Mouse (Mus musculus) myocyte (in vitro differentiated cells): Measurements from ENCODE around the gene Sdk1.

ENCODE experiments used
- CEBPB ChIP-seq: IDR thresholded peaks from 2 replicates; pipeline ENCODE4 v1.6.1; 2011; ENCODE audit warnings: mild to moderate bottlenecking, moderate library complexity; ENCODE audit not compliant: poor library complexity, insufficient read depth, severe bottlenecking
- MAX ChIP-seq: IDR thresholded peaks from one replicate; pipeline ENCODE4 v1.6.1; 2011; ENCODE audit warnings: low read depth, mild to moderate bottlenecking, control low read depth
- MYOD1 ChIP-seq, 3 experiments: IDR thresholded peaks; one replicate each; pipeline ENCODE4 v1.6.1; 2011; ENCODE audit warnings: control low read depth in 2 of 3, low read depth in 2 of 3, mild to moderate bottlenecking in 2 of 3, moderate library complexity in 1 of 3; ENCODE audit not compliant: insufficient read length in 2 of 3, control insufficient read depth in 1 of 3
- MYOG ChIP-seq, 3 experiments: IDR thresholded peaks; one replicate each; pipeline ENCODE4 v1.6.1; 2011; ENCODE audit warnings: control low read depth in 2 of 3, low read depth in 2 of 3, mild to moderate bottlenecking in 2 of 3; ENCODE audit not compliant: insufficient read length in 2 of 3, control insufficient read depth in 1 of 3, insufficient read depth in 1 of 3
- POLR2A ChIP-seq: IDR thresholded peaks from one replicate; pipeline ENCODE4 v1.6.1; 2011; ENCODE audit warnings: low read depth, mild to moderate bottlenecking, control low read depth, moderate library complexity; ENCODE audit not compliant: insufficient read length
- USF1 ChIP-seq: IDR thresholded peaks from one replicate; pipeline ENCODE4 v1.6.1; 2011; ENCODE audit warnings: low read depth, mild to moderate bottlenecking, control low read depth, moderate library complexity

DNA sequence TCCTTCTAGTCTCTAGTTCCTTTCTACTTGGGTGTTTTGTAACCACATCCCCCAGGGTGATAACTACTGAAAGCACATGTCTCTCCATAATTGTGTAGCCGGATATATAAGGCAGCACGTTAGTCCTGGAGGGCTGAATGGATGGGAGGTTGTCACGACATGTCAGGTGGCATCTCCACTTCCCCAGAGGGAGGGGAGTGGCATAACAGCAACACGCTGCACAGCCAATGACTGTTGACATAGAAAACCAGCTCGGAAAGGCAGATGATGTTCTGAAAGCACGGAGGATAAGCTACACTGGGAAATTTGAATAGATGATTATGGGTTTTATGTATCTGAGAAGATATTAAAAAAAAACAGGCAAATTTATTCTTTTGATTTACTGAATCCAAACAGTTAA, 376.4 kb downstream of the Sdk1 start:
- no peak for TF ChIP-seq MAX
- no peak for TF ChIP-seq USF1
- TF ChIP-seq POLR2A, result no peak
- no peak for TF ChIP-seq MYOG (IDR thresholded peaks at IDR 0.05; ENCODE audit: control insufficient read depth in 1 of 3, insufficient read depth in 1 of 3, insufficient read length in 2 of 3, low read depth in 2 of 3)
- no peak for TF ChIP-seq MYOD1 (IDR thresholded peaks at IDR 0.05; ENCODE audit: control insufficient read depth in 1 of 3, insufficient read length in 2 of 3, low read depth in 2 of 3)
- no peak for TF ChIP-seq CEBPB
